Mouse (Mus musculus): ENCODE data around the gene Clpp.

GRCm38 (mm10) chr17:56952639-56953038, 37.5 kb upstream of the Clpp start:
- TF ChIP-seq POLR2A (IDR thresholded peaks at IDR 0.05; ENCODE audit: insufficient read length, low read depth), result no peak
- no peak for TF ChIP-seq USF1 (IDR thresholded peaks at IDR 0.05; ENCODE audit: low read depth)
- TF ChIP-seq POLR2AphosphoS2 (IDR thresholded peaks at IDR 0.05; ENCODE audit: insufficient read length, low read depth), result no peak
- no peak for TF ChIP-seq TCF12 (IDR thresholded peaks at IDR 0.05; ENCODE audit: insufficient read depth, poor library complexity, severe bottlenecking)
- TF ChIP-seq CEBPB (IDR thresholded peaks at IDR 0.05; ENCODE audit: insufficient read depth, poor library complexity, severe bottlenecking), result no peak
